Comparison of ENCODE assay signal across 25 mouse cellular contexts in the genomic region with DNA sequence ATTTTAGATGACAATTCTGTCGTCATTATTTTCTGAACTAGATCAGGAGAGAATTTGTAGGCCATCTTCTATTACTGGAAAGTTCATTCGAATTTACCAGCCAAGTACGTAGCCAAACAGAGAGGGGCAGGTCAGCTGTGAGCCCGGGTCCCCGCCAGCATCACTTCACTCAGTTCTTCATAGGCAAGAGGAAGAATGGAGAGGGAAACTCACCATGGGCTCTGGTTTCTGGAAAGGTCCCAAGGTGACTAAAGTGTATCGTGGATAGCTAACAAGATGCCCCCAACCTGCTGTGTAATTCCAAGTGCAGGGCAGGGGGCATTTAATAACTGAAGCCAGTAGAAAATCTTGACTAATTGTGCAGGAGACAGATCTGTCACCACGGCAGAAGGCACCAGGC.
"Had no signal": no experiment of that assay in that cellular context is flagged by ENCODE, and none has a peak within 500 bp of the region (broad histone marks: within the 10 kb centered on the region; RNA-seq: fewer than 3 reads in every experiment).

No protein-coding gene starts in this region.

- H3K9ac ChIP-seq: heart, embryonic 13.5 days; heart, embryonic 15.5 days; hindbrain, embryonic 13.5 days; hindbrain, embryonic 15.5 days; kidney, embryonic 15.5 days; limb, embryonic 13.5 days; limb, embryonic 15.5 days; liver, embryonic 12.5 days; liver, embryonic 14.5 days had no signal

- H3K9me3 ChIP-seq: heart, embryonic 13.5 days; heart, embryonic 15.5 days; hindbrain, embryonic 13.5 days; hindbrain, embryonic 15.5 days; kidney, embryonic 15.5 days; limb, embryonic 13.5 days; limb, embryonic 15.5 days; liver, embryonic 12.5 days had no signal

- H3K4me2 ChIP-seq: heart, embryonic 11.5 days; heart, embryonic 13.5 days; heart, embryonic 15.5 days; hindbrain, embryonic 13.5 days; hindbrain, embryonic 15.5 days; kidney, embryonic 15.5 days; limb, embryonic 13.5 days; limb, embryonic 15.5 days; liver, embryonic 12.5 days had no signal

- DNase-seq: gastrocnemius, postnatal 14 days; gastrocnemius, postnatal 36 days; heart, adult 11 months; heart, adult 2 months; heart, postnatal 14 days; heart, postnatal 36 days; kidney, adult 11 months; kidney, adult 2 months; kidney, adult 9 months; kidney, postnatal 14 days; kidney, postnatal 36 days had no signal

- H3K4me3 ChIP-seq: heart, adult 2 months; heart, embryonic 13.5 days; heart, embryonic 15.5 days; hindbrain, embryonic 13.5 days; hindbrain, embryonic 15.5 days; kidney, embryonic 15.5 days; layer of hippocampus, adult 2 months; left cerebral cortex, adult 2 months; limb, embryonic 13.5 days; limb, embryonic 15.5 days; liver, embryonic 12.5 days had no signal

- H3K27me3 ChIP-seq: hindbrain, embryonic 15.5 days; kidney, embryonic 15.5 days; limb, embryonic 13.5 days; limb, embryonic 15.5 days; liver, embryonic 12.5 days had no signal

- H3K4me1 ChIP-seq: heart, embryonic 13.5 days; heart, embryonic 15.5 days; hindbrain, embryonic 13.5 days; hindbrain, embryonic 15.5 days; limb, embryonic 15.5 days; liver, embryonic 12.5 days had no signal

- H3K36me3 ChIP-seq: heart, embryonic 13.5 days; heart, embryonic 15.5 days; hindbrain, embryonic 13.5 days; hindbrain, embryonic 15.5 days; kidney, embryonic 15.5 days; limb, embryonic 13.5 days; limb, embryonic 15.5 days; liver, embryonic 12.5 days had no signal

- ATAC-seq: intestine, embryonic 16.5 days; liver, embryonic 12.5 days had no signal

- H3K27ac ChIP-seq: heart, adult 2 months; heart, embryonic 13.5 days; heart, embryonic 15.5 days; hindbrain, embryonic 13.5 days; hindbrain, embryonic 15.5 days; kidney, embryonic 15.5 days; kidney, postnatal 0 days; layer of hippocampus, adult 2 months; left cerebral cortex, adult 2 months; limb, embryonic 13.5 days; limb, embryonic 15.5 days; liver, embryonic 12.5 days; liver, embryonic 14.5 days had no signal
